Mouse (Mus musculus): ENCODE measurements around the gene Ap2a2.
A peak's percentile ranks its signal among the peaks of the same experiment; 100 is the strongest.

GRCm38 (mm10) chr7:141524760-141525579 is 37.0 kb upstream of the Ap2a2 start:
- TF ChIP-seq CTCF (IDR thresholded peaks at IDR 0.05; ENCODE audit: low read depth) (peak; percentile 96), EP300 (optimal IDR thresholded peaks at IDR 0.05) (no peak)
